Mouse (Mus musculus): ENCODE measurements around the gene Rack1.

GRCm38 (mm10) chr11:48851270-48851995 lies 51.3 kb downstream of the Rack1 start:
- TF ChIP-seq CTCF (IDR thresholded peaks at IDR 0.05; ENCODE audit: low read depth) = peak; percentile 20; the same call in 1 of the 2 replicates
- TF ChIP-seq EP300 (IDR thresholded peaks at IDR 0.05; ENCODE audit: low read depth) = no peak

All from heart, postnatal 0 days (tissue).